Mouse (Mus musculus) megakaryocyte, adult 5-6 weeks (primary cell): ENCODE results near the gene Lypd3. TPM values are rescaled to one million over a fixed set of nuclear protein-coding genes. Genes with fewer than 3 reads are reported as not detected.

ENCODE experiments used
- ATAC-seq: 2 replicates; pipeline ENCODE4 v1.8.0; 2016; ENCODE audit warnings: mild to moderate bottlenecking, inconsistent platforms; ENCODE audit not compliant: poor library complexity, severe bottlenecking
- total RNA-seq, 2 experiments: library from RNA; stranded (forward) in 1 of 2; stranded (reverse) in 1 of 2; fragments of 153-499, 151-499 nt in 1 of 2; fragments of 221-1000, 200-1000 nt in 1 of 2; gene quantifications; 2 replicates each; pipeline versions ENCODE4 v1.2.3 to v1.2.4; 2015 to 2017

Gene Lypd3
- not detected in 2 replicates for total RNA-seq (2015)
- not detected in 2 replicates for total RNA-seq (2017)

- no peak for ATAC-seq
These were observed at the start of gene Lypd3 for GRCm38 (mm10) chr7:24636264-24636663. Gene Lypd3 (plus strand): TSS chr7:24636550.

GRCm38 (mm10) chr7:24586828-24587227 lies 49.5 kb upstream of the Lypd3 start:
- ATAC-seq = peak; percentile 56

- ATAC-seq = no peak
These were observed 48.8 kb upstream of the Lypd3 start, which contains the start of the genes Ethe1 and Zfp575 for GRCm38 (mm10) chr7:24587330-24588105. Gene Ethe1 (plus strand): TSS chr7:24587543. Gene Zfp575 (minus strand): TSS chr7:24587641.

- 0 out of 2 replicates have a peak, but pooled peaks have one; percentile 21 for ATAC-seq
These were observed 48.0 kb upstream of the Lypd3 start for GRCm38 (mm10) chr7:24588336-24588735.

GRCm38 (mm10) chr7:24591735-24592134 lies 44.6 kb upstream of the Lypd3 start:
- no peak for ATAC-seq

GRCm38 (mm10) chr7:24592163-24592562 lies 44.2 kb upstream of the Lypd3 start:
- ATAC-seq = no peak

- no peak for ATAC-seq
These were observed 43.6 kb upstream of the Lypd3 start for GRCm38 (mm10) chr7:24592781-24593180.

- peak; percentile 82 for ATAC-seq
These were observed 42.6 kb upstream of the Lypd3 start for GRCm38 (mm10) chr7:24593621-24594308.

GRCm38 (mm10) chr7:24594309-24594803 lies 42.0 kb upstream of the Lypd3 start:
- ATAC-seq = no peak

GRCm38 (mm10) chr7:24595464-24595863 lies 40.9 kb upstream of the Lypd3 start:
- peak; percentile 73 for ATAC-seq

GRCm38 (mm10) chr7:24598121-24598520 lies 38.2 kb upstream of the Lypd3 start:
- ATAC-seq = no peak

GRCm38 (mm10) chr7:24599211-24600067 lies 36.9 kb upstream of the Lypd3 start:
- no peak for ATAC-seq

GRCm38 (mm10) chr7:24600941-24601597 lies 35.3 kb upstream of the Lypd3 start:
- peak; percentile 100 for ATAC-seq

GRCm38 (mm10) chr7:24605561-24605960 lies 30.8 kb upstream of the Lypd3 start:
- ATAC-seq = no peak

- ATAC-seq = no peak
These were observed 30.3 kb upstream of the Lypd3 start for GRCm38 (mm10) chr7:24606046-24606445.

GRCm38 (mm10) chr7:24608017-24608416 lies 28.3 kb upstream of the Lypd3 start:
- peak; percentile 70 for ATAC-seq

- ATAC-seq = no peak
These were observed 27.8 kb upstream of the Lypd3 start for GRCm38 (mm10) chr7:24608561-24608960.

GRCm38 (mm10) chr7:24610144-24610878 lies 26.0 kb upstream of the Lypd3 start, which contains the start of gene Phldb3:
Gene Phldb3 (plus strand): TSS chr7:24610763.
- ATAC-seq = peak; percentile 19; the same call in 1 of the 2 replicates

GRCm38 (mm10) chr7:24610879-24611494 lies 25.4 kb upstream of the Lypd3 start:
- ATAC-seq = peak; percentile 85
